Mouse (Mus musculus): ENCODE data around the gene Cdx2.
A peak's percentile ranks its signal among the peaks of the same experiment; 100 is the strongest.

The Cdx2 gene

DNA sequence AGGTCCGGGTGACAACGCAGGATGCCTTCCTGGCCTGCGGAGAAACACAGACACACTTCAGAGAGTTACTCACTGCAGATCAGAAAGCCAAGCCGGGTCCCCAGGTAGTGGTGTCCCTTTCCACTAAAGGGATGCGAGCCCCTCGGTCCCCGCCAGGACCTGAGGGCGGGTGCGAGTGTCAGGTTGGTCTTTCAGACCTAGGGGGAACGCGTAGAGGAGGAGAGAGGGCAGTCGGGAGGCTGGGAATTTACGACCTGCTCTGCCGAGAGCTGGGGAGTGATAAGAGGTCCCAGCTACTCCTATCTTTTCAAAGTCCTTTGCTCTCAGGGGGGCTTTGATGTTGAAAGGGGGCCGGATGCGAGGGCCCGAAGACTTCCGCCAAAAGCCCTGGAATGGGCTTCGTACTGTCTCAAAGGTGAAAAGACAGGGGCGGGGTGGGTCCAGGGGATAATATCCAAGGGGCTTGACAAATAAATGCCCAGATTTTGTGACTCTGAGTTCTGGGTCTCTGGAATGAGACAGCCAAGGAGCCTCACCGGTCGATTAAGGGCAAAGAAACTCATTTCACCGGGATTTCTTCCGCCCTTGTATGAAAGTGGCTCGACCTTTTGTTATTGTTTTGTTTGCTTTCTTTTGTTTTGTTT, 8.5 kb upstream of the Cdx2 start:
- DNase-seq (ENCODE audit: low read depth): no peak

DNA sequence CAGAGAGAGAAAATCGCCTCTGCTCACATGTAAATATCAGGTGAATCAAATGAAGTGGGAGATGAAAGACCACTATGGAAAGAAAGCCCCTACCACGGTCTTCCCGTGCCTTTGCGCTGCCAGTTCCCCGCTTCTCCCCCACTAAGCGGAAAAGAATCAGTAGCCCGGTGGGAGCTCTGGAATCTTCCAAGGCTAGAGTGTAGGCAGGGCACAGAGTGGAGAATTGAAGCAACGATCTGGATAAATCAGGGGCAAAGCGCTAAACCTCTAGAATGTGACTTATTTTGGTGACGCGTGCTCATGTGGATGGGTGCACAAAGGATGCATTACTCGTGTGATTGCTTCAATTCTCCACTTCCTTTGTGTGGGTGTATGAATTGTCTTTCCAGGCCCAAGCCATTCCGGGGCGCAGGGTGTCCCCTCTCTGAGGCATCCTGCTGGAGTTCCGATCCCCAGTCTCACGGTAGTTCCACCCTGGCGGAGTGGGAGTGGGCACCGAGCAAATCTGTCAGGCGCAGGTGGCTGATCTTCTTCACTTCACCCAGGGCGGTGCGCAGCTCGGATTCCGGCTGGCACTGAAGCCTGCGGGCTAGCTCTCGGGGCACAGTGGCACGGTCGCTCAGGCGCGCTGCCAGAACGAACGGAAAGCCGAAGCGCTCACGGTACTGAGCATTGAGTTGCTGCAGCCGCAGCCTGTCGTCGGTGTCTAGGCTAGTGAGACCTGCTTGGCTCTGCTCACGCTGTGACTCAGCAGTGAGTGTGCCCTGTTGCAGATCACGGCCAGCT, 7.8 kb upstream of the Cdx2 start:
- no peak for DNase-seq (ENCODE audit: low read depth)

DNA sequence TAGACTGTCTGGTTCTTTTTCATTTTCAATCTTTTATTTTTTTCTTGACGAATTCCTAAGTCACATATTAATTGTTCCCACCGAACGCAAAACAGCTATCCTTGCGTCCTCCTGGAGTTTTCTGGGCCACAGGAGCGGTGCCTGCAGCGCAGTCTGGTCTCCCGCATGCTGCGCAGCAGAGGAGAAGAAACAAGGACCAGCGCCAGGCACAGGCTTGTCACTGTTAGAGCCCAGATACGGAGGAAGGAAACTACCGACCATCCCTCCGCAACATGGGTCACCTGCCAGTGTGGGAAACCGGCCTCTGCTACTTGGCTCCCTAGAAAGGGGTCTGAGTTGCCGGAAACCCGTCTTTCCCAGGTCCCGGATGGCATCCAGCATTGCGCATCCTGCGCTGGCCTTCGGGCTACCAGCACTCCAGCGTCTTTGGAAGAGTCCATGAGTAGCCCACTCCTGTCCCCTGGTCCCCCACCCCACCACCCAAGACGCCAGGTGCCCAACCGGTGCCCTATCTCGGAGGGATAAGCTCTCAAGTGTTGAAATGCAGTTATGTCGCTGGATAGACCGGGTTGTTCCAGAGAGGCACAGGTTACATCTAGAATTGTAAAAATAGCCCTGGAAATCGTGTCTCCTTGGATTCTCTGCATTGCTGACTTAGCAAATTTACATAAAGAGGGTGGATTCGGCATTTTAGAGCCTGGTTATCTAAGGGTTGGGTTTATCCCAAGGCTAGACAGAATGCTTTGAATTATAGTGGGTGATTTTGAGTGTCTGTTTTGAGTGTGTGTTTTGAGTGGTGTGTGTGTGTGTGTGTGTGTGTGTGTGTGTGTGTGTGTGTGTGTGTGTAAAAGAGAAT, 6.0 kb upstream of the Cdx2 start:
- DNase-seq (ENCODE audit: low read depth): no peak

DNA sequence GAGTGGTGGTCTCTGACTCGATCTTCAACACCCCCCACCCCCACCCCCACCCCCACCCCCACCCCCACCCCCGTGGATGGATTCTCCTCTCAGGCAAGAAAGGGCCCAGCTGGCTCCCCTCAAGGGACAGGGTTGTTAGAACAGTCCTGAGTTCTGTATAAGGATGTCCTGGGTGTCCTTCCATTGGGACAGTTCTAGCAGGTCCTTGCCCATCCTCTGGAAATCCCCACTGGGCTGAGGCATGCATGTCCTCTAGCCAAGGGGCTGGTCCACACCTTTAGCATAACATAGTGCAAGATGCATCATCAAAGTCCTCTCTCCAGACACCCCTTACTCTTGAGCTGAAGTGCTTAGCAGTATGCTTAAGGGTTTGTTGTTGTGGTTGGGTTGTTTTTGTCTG, 2.7 kb upstream of the Cdx2 start:
- DNase-seq (ENCODE audit: low read depth): no peak

DNA sequence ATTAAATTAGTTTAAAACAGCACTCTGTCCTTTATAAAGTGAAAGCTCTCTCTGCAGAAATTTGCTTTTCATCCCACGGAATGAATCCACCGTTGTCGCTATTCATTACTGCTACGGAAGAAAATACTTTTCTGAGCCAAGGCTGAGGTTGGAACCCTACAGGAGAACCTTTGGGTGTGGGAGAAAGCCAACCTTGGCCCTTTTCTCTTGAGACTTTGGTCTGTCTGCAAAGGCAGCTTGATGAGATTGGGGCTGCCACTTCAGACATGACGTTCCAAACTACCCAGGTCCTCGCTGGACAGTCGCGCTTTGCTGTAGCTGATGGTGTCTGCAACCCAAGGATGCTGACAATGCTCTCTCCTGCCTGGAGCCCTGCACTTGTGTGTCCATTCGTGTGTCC, 1.4 kb upstream of the Cdx2 start:
- no peak for DNase-seq (ENCODE audit: low read depth)

DNA sequence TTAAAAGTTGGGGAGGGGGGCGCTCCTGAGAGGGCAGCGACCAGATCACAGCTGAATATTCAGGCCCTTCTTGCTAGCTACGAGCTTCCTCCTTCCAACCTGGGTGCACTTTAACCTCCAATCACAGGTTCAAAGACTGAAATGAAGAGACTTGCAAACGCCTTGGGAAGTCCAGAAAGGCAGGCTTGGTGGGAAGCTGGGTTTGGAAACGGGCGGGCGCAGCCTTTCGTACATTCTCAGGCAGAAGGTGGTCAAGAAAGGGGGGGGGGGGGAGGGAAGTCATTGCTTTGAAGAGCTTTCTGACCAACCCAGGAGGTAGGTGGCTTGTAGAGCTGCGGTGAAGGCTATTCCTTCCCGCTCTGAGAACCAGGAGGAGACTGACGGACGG, 322 bp upstream of the Cdx2 start:
- no peak for DNase-seq (ENCODE audit: low read depth)

DNA sequence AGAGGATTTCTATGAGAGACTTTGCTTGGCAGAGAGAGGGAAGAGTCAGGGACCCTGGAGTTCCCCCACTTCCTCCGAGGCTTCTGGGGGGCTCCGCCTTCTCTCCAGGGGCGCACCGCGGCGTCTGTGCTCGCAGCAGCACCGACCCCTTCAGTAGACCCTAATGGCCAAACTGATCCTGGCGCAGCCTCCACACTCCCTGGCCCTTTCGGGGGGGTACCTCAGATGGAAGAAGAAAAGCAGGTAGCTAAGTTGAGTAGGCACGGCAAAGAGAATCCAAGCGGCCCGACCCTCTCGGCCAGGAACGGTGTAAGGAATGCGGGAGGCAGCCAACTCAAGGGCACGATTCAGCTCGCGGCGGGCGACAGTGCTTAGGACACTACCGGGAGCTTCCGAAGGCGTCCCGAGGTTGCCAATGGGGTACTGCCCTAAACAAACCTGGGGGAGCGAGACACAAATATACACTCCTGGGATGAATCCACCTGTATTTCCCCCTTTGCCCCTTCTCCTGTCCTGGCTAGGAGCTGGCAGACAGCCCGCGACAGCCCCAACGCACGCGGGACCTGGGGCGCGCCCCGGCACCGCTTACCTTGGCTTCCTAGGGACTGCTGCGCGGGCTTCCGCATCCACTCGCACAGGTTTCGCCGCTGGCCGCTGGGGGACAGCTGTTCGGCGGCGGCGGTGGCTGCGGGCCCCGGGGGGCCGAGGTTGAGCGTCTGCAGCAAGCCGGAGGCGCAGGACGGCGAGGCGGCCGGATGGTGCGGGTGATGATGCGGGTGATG, 1.0 kb downstream of the Cdx2 start:
- no peak for DNase-seq (ENCODE audit: low read depth)

DNA sequence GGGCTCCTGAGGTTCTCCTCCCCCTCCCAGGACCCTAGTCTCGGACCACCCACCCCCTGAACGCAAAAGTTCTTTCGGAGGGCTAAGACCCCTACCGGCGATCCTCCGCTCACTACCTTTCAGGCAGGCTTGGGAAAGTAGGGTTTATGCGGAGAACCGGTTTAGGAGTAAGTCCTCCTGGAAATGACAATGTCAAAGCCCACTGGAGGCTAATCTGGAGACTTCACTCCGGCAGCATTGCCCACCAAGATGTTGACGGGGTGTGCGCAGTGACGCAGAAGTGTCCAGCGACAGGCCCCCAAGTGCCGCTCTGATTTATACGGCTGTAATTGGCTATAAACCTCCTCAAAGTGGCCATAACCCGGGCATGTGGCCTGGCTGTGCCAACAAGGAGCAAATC, 1.9 kb downstream of the Cdx2 start:
- DNase-seq (ENCODE audit: low read depth): no peak

DNA sequence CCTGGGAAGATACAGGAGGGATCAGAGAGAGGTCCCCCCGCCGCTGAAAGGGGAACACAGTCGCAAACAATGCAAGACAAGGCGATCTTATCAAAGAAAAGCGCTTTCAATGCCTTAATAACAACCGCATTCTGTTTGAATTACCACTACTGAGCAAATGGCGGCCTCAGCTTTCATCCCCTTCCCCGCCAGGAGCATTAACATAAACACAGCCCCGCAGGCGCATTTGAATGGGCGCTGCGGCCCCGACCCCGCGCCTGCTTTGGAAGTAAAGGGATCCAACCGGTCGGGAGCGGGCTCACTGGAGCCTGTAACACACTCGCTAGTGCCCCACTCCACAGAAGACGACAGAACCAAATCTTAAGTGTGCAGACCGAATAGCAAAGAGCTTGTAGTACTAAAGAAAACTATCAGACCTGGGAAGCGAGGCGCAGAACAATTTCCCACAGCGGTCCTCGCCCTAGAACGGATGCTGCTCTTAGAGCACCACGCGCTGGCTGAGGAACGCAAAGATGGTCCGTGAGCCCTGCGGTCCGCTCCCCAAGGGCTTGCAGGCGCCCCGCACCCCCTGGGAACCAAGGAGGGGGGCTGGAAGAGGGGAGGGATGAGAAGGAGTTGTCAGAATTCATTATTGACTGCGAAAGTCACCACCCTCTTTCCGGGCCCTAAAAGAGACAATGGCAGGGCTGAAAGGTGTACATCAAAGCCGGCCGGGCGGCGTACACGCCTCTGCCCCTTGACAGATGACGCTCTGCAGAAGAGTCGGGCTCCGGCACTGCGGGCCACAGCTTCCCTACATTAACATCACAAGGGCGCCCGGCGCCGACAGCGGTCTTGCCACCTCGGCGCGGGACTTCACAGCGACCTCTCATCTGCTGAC, 2.6 kb downstream of the Cdx2 start:
- DNase-seq (ENCODE audit: low read depth): no peak

DNA sequence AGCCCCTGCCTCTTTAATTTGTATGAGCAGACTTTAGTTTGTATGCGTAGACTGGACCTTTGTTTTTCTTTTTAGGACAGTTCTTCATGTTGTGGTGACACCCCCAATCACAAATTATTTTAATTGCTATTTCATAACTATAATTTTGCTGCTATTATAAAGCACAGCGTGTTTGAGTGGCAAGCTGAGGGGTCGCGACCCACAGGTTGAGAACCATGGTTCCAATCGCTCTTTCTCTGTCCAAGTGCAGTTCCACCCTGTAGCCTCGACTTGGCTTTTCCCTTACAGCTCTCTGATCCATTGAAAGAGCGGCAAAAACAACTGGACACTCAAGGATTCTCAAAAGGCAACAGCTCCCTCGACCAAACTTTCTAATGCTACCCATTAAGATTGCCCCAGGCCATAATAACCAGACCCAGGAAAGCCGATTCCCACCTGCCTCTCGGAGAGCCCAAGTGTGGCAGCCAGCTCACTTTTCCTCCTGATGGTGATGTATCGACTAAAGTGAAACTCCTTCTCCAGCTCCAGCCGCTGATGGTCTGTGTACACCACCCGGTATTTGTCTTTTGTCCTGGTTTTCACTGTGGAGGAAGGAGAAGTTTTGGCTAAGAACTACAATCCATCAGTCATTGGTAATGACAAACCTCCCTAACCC, 4.2 kb downstream of the Cdx2 start:
- DNase-seq (ENCODE audit: low read depth): no peak

DNA sequence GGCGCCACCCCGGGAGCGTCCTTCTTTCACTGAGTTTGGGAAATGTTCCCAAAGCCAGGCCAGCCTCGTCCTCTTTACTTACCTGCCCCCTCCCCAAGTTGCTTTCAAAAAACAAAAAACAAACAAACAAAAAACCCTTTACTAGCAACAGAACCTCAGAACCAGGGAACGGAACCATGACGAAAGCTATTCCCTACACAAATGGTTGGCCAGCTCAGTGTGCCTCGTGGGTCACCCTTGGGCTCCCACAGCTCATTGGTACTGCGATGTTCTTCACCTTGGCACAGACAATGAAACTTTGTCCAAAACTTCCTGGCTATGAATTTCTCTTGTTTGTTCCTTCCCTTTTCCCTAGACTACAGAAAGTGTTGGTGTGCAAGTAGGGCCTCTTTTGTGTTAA, 4.9 kb downstream of the Cdx2 start:
- no peak for DNase-seq (ENCODE audit: low read depth)

DNA sequence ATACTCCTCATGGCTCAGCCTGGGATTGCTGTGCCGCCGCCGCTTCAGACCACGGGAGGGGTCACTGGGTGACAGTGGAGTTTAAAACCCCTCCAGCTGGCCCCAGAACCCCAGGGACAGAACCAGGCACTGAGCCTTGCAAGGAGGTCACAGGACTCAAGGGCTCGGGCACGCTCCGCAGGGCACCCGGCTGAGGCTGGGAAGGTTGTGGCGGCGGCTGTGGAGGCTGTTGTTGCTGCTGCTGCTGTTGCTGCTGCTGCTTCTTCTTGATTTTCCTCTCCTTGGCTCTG, 5.3 kb downstream of the Cdx2 start:
- DNase-seq (ENCODE audit: low read depth): no peak

DNA sequence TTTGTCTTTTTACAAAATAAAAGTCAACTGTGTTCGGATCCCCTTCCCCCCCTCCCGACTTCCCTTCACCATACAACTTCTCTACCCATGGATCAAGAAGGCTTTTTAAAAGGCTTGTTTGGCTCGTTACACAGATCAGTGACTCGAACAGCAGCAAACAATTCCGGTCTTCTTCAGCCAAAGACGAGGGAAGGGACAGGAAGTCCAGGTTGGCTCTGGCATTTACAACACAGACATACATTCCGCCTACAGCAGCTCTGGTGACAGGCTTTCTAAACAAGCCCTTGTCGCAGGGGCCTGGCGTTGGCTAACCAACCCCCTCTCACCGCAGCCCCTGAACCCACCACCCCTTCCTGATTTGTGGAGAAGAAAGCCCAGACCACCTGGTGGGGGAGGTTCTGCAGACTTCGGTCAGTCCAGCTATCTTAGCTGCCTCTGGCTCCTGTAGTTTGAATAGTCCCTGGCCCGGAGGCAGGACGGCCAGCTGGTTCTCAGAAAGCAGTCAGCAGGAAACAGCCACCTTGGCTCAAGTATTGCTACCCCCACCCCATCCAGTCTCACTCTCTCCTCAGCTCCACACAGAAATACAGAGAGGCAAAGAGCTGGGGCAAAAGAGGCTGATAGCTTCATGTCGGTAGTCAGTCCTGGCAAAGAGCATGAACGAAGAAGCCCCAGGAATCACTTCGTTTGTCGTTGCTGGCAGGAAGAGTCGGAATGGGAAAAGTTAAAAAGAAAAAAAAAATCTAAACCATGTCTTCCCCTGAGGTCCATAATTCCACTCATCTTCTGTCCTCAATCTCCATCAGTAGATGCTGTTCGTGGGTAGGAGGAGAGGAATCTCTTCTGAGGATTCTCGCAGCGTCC, 5.9 kb downstream of the Cdx2 start:
- DNase-seq (ENCODE audit: low read depth): no peak

DNA sequence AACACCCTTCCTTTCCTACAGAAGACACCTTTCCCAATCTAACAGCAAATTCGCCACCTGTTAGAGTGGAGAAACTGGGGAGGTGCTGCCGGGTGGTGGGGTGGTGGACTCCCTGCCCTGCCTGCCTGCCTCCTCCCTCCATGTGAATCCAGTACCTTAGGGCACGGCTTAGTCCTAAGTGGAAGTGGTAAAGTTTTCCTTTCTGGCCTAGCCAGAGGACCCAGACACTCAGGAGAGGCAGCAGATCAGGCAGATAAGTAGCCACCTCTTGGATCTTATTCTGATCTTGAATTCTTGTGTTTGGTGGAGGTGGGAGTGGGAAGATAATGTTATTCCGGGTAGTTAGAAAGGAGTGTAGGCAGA, 7.1 kb downstream of the Cdx2 start:
- no peak for DNase-seq (ENCODE audit: low read depth)

DNA sequence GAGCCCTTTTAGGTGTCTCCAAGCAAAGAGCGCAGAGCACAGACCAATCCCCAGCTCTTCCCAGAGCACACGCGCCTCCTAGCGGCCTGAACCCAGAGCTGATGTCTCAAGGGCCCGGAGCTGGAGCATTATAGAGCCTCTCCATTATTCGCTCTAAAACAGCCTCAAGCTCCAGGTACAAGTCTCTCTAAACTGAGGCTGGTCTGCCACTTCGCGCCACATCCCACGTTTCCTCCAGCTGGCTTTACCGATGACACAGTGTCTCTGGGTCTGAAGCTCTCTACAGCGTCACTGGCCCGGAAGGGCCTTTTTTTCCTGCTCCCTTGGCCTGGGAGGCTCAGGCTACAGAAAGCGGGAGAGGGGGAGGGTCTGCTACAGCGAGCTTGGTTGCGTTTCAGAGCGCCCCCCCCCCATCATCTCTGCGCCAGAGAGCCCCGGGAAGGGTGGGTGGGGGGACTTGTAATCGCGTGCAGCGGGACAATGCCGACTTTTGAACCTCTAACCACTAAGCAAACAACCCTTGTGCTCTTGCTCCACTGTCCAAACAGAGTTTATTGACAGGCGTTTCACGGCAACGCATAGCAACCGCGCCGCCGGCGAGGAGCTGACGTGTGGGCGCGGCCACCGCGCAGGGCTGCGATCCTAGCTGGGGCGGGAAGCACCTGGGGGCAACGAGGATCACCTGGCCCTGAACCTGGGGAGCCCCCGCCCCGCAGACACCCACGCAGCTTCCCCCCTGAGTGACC, 7.6 kb downstream of the Cdx2 start:
- DNase-seq (ENCODE audit: low read depth): peak; percentile 53

DNA sequence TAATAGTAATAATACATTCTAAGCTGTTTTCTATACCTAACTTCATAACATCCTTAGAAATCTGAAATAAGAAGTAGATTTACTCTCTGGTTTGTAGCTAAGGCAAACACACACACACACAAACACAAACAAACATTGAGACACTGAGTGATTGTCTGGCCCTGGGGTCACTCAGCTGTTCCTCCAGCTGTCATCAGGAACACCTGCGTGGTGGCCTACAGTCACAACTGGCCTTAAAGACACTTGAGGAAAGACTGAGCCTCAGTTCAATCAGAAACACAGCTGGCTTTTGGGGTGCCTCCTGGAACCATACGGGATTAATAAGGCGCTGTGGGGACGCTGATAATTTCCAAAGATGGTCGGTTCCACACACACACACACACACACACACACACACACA, 9.8 kb downstream of the Cdx2 start:
- DNase-seq (ENCODE audit: low read depth): no peak

DNA sequence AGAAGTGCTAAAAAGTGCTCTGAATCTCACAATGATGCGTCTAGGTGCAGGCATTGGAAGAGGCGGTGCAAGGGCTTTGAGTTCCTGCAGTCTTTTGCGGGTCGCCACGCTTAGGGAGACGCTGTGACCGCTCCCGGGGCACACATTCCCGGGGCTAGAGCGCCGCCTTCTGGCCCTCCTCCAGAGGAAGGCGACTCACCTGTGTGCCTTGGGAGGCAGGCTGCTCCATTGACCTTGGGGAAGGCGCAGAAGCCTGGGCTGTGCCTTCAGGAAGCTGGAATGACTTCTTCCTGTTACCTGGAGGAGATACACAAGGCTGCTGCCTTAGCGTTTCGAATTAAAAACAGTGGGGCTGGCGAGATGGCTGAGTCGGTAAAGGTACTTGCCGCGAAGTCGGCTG, 12.9 kb downstream of the Cdx2 start:
- DNase-seq (ENCODE audit: low read depth): peak; percentile 73

DNA sequence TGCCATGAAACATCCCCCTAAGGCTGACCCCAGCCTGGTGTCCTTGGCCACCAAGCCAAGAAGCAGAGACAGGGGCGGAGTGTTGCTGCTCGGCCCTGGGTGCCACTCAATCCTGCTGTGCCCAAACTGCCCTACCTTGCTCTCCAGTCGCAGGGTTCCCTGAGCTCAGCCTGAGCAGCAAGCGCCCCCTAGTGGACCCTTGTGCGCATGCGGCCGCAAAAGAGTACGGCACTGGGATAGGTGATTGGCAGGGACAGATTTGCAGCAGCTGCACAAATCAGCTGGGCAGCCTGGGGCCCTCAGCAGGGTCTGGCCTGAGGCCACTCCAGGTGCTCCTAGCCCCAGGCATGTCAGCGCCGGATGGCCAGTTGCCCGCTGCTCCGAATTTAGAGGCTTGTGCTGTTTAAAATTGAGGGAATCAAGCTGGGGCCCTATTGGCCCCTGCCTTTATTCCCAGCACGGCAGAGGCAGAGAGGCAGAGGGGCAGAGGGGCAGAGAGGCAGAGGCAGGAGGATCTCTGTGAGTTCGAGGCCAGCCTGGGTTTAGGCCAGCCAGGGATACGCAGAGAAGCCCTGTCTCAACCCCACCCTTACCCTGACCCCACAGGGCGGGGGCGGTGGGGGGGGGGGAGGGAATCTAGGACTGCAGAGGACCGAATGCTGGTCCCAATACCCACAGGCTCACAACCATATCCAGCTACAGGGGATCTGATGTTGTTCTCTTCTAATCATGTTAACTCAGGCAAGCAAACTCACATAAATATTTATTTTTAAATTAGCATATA, 13.8 kb downstream of the Cdx2 start:
- peak; percentile 91 for DNase-seq (ENCODE audit: low read depth)

All from 416B (cell line).